Mouse (Mus musculus): Measurements from ENCODE around the gene Naalad2. TPM values are rescaled to one million over a fixed set of nuclear protein-coding genes. Genes with fewer than 3 reads are reported as not detected.
"Not testable (repeated sequence)": the region's sequence is repeated elsewhere in the genome, so short reads cannot be mapped to it uniquely, and the experiment has no call there.

Naalad2 gene
- polyA plus RNA-seq, 1 experiment from 2014 or later: 1.2 TPM

DNA sequence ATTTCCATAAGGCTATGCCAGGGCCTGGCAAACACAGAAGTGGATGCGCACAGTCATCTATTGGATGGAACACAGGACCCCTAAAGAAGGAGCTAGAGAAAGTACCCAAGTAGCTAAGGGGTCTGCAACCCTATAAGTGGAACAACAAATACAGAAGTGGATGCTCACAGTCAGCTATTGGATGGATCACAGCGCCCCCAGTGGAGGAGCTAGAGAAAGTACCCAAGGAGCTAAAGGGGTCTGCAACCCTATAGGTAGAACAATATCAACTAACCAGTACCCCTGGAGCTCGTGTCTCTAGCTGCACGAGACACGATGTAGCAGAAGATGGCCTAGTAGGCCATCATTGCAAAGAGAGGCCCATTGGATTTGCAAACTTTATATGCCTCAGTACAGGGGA, 124.1 kb downstream of the Naalad2 start:
- 26% methylated on average over 5 of the region's 5 CpGs for WGBS
- not testable (repeated sequence) for H3K4me3 ChIP-seq; H3K27me3 ChIP-seq (ENCODE audit: insufficient read depth, poor library complexity, severe bottlenecking); H3K27ac ChIP-seq; H3K4me1 ChIP-seq; H3K36me3 ChIP-seq; DNase-seq (ENCODE audit: low spot score); H3K9me3 ChIP-seq

GRCm38 (mm10) chr9:18277497-18277896, 125.3 kb downstream of the Naalad2 start:
- Histone ChIP-seq H3K36me3 (no peaks in the 10 kb centered on the region), H3K27me3 (ENCODE audit: insufficient read depth, poor library complexity, severe bottlenecking) (no peaks in the 10 kb centered on the region), H3K9me3 (no peaks in the 10 kb centered on the region), H3K4me3 (no peak overlapping the region), H3K4me1 (no peaks in the 10 kb centered on the region), H3K27ac (no peak overlapping the region)
- DNase-seq (ENCODE audit: low spot score): no peak
- WGBS: 43% methylated on average over 1 of the region's 1 CpGs

GRCm38 (mm10) chr9:18276844-18277243, 126.0 kb downstream of the Naalad2 start:
- Histone ChIP-seq H3K4me1 (no peaks in the 10 kb centered on the region), H3K27me3 (ENCODE audit: insufficient read depth, poor library complexity, severe bottlenecking) (no peaks in the 10 kb centered on the region), H3K36me3 (no peaks in the 10 kb centered on the region), H3K27ac (no peak overlapping the region), H3K9me3 (no peaks in the 10 kb centered on the region), H3K4me3 (no peak overlapping the region)
- WGBS: 40% methylated on average over 2 of the region's 2 CpGs
- DNase-seq (ENCODE audit: low spot score): no peak

DNA sequence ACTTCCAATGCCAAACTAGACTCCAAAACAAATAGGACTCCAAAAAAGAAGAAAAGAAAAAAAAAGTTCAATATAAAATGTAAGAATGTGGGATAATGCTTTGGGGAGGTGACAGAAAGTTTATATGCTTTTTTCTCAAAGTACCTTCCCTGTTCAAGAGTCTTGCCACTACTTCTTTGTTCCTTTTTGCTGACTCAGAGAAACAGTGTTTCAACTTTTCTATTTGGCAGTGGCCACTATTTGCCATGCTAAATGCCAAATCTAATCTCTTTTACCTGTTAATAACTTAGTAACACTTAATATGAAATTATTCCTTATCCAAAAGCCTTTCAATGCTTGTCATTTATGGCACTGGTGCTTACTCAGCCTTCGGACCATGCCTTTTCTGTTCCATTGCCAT, 126.9 kb downstream of the Naalad2 start:
- H3K27me3 ChIP-seq (ENCODE audit: insufficient read depth, poor library complexity, severe bottlenecking): no peaks in the 10 kb centered on the region
- no peaks in the 10 kb centered on the region for H3K4me1 ChIP-seq
- DNase-seq (ENCODE audit: low spot score): no peak
- H3K4me3 ChIP-seq: no peak overlapping the region
- H3K27ac ChIP-seq: no peak overlapping the region
- no peaks in the 10 kb centered on the region for H3K36me3 ChIP-seq
- H3K9me3 ChIP-seq: no peaks in the 10 kb centered on the region
- WGBS: 71% methylated on average over 1 of the region's 1 CpGs

Other genes starting within 250 kb of the Naalad2 start
- 90.3 and 126 TPM in 2 replicates for gene Chordc1, start 110.9 kb downstream of the Naalad2 start, polyA plus RNA-seq (2016; fragmentation: Nextera tagmentation; extraction: Ambion mirVana)
- not detected in 2 replicates for gene Ubtfl1, start 1.4 kb upstream of the Naalad2 start, polyA plus RNA-seq (2016; fragmentation: Nextera tagmentation; extraction: Ambion mirVana)
- not detected in 2 replicates for gene Mbd3l2, start 27.7 kb upstream of the Naalad2 start, polyA plus RNA-seq (2016; fragmentation: Nextera tagmentation; extraction: Ambion mirVana)
- 4.2 and 4.5 TPM in 2 replicates for gene Zfp558, start 75.3 kb upstream of the Naalad2 start, polyA plus RNA-seq (2016; fragmentation: Nextera tagmentation; extraction: Ambion mirVana)
- not detected in 2 replicates for gene Mbd3l1, start 75.4 kb upstream of the Naalad2 start, polyA plus RNA-seq (2016; fragmentation: Nextera tagmentation; extraction: Ambion mirVana)